Mouse (Mus musculus): ENCODE measurements around the gene Btbd3. TPM values are rescaled to one million over a fixed set of nuclear protein-coding genes. Genes with fewer than 3 reads are reported as not detected.
A peak's percentile ranks its signal among the peaks of the same experiment; 100 is the strongest.
"Not testable (repeated sequence)": the region's sequence is repeated elsewhere in the genome, so short reads cannot be mapped to it uniquely, and the experiment has no call there.

Gene Btbd3
- total RNA-seq, 2 experiments from 2014 or later: 145 to 160 TPM

- DNase-seq (ENCODE audit: low spot score in 2 of 2): no peak
Observed at GRCm38 (mm10) chr2:138278853-138279640, 22.7 kb downstream of the Btbd3 start.

- no peak for DNase-seq (ENCODE audit: low spot score in 2 of 2)
Observed at GRCm38 (mm10) chr2:138279641-138280040, 23.3 kb downstream of the Btbd3 start.

GRCm38 (mm10) chr2:138280225-138280711 is 23.9 kb downstream of the Btbd3 start:
- no peak for DNase-seq (ENCODE audit: low spot score in 2 of 2)

GRCm38 (mm10) chr2:138281550-138282201 is 25.3 kb downstream of the Btbd3 start:
- no peak for DNase-seq (ENCODE audit: low spot score in 2 of 2)

GRCm38 (mm10) chr2:138283372-138283771 is 27.0 kb downstream of the Btbd3 start:
- no peak for DNase-seq (ENCODE audit: low spot score in 2 of 2)

- no peak for DNase-seq (ENCODE audit: low spot score in 2 of 2)
Observed at GRCm38 (mm10) chr2:138283856-138284255, 27.5 kb downstream of the Btbd3 start.

- no peak for DNase-seq (ENCODE audit: low spot score in 2 of 2)
Observed at GRCm38 (mm10) chr2:138285811-138286210, 29.4 kb downstream of the Btbd3 start.

GRCm38 (mm10) chr2:138290154-138290553 is 33.8 kb downstream of the Btbd3 start:
- DNase-seq (ENCODE audit: low spot score in 2 of 2): no peak

GRCm38 (mm10) chr2:138294286-138294685 is 37.9 kb downstream of the Btbd3 start:
- DNase-seq (ENCODE audit: low spot score in 2 of 2): no peak

GRCm38 (mm10) chr2:138306236-138306635 is 49.9 kb downstream of the Btbd3 start:
- no peak for DNase-seq (ENCODE audit: low spot score in 2 of 2)

GRCm38 (mm10) chr2:138315644-138316043 is 59.3 kb downstream of the Btbd3 start:
- peak; percentile 7 to 14 for DNase-seq (ENCODE audit: low spot score in 2 of 2)

- no peak for DNase-seq (ENCODE audit: low spot score in 2 of 2)
Observed at GRCm38 (mm10) chr2:138320408-138320807, 64.0 kb downstream of the Btbd3 start.

- no peak for DNase-seq (ENCODE audit: low spot score in 2 of 2)
Observed at GRCm38 (mm10) chr2:138321041-138321481, 64.7 kb downstream of the Btbd3 start.

- no peak for DNase-seq (ENCODE audit: low spot score in 2 of 2)
Observed at GRCm38 (mm10) chr2:138322270-138323114, 66.1 kb downstream of the Btbd3 start.

- DNase-seq (ENCODE audit: low spot score in 2 of 2): no peak
Observed at GRCm38 (mm10) chr2:138326367-138326766, 70.0 kb downstream of the Btbd3 start.

- not testable (repeated sequence) for DNase-seq (ENCODE audit: low spot score in 2 of 2)
Observed at GRCm38 (mm10) chr2:138334198-138334597, 77.8 kb downstream of the Btbd3 start.

GRCm38 (mm10) chr2:138337886-138338494 is 81.6 kb downstream of the Btbd3 start:
- DNase-seq (ENCODE audit: low spot score in 2 of 2): no peak

- DNase-seq (ENCODE audit: low spot score in 2 of 2): no peak
Observed at GRCm38 (mm10) chr2:138338524-138338923, 82.2 kb downstream of the Btbd3 start.

- DNase-seq (ENCODE audit: low spot score in 2 of 2): no peak
Observed at GRCm38 (mm10) chr2:138355366-138355765, 99.0 kb downstream of the Btbd3 start.

GRCm38 (mm10) chr2:138362474-138362873 is 106.1 kb downstream of the Btbd3 start:
- DNase-seq (ENCODE audit: low spot score in 2 of 2): no peak

GRCm38 (mm10) chr2:138365391-138365790 is 109.0 kb downstream of the Btbd3 start:
- DNase-seq (ENCODE audit: low spot score in 2 of 2): no peak
